Mouse (Mus musculus): ENCODE data around the gene Arhgap21.

GRCm38 (mm10) chr2:20995547-20995946 lies 26.9 kb upstream of the Arhgap21 start:
- no peak for TF ChIP-seq CTCF (IDR thresholded peaks at IDR 0.05; ENCODE audit: low read depth)
- TF ChIP-seq EP300 (IDR thresholded peaks at IDR 0.05; ENCODE audit: low read depth): no peak

All from liver, postnatal 0 days (tissue).